Mouse (Mus musculus): Measurements from ENCODE around the gene Dtnb.
"Not testable (repeated sequence)": the region's sequence is repeated elsewhere in the genome, so short reads cannot be mapped to it uniquely, and the experiment has no call there.

Gene Dtnb

DNA sequence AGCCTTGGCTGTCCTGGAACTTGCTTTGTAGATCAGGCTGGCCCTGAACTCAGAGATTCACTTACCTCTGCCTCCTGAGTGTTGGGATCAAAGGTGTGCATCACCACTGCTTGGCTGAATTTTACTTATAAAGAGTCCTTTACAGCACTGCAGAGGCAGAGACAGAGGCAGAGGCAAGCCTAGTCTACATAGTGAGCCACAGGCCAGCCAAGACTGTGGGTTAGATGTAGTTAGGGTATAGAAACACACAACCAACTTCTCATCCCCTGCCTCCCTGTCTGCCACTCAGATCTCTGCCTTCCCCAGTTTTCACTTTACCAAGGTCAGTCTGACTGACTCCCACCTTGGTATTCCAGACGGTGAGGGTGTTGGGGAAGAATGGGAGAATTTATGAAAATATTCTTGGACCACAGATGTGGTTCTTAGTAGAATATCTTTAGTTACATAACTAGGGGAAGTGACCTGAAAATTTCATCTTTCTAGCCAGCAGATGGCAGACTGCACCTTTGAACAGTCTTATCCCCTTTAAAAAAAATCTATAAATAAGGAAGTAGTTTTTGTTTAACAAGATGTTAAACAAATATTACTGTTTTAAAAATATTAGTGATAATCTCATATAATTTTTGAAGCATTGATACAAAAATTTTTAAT, 88.9 kb downstream of the Dtnb start:
- DNase-seq (ENCODE audit: extremely low spot score, low spot score): no peak

DNA sequence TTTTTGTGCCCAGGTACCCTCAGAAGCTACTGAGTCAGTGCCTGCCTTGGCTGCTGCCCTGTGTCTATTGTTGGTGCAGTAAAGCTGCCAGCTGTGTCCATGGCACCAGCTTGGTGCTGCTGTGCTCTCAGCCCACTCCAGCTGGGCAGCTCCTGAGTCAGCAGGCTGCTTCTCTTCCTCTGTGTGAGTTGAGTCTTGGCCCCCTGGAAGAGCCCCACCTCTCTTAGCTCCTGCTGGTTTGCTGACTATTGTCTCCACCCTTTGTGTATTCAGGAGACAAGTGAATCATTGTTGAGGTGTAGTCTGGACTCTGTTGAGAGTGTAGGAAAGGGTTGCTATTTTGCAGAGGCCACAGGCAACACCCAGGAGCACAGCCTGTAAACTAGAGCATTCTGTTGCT, 90.5 kb downstream of the Dtnb start:
- no peak for DNase-seq (ENCODE audit: extremely low spot score, low spot score)

DNA sequence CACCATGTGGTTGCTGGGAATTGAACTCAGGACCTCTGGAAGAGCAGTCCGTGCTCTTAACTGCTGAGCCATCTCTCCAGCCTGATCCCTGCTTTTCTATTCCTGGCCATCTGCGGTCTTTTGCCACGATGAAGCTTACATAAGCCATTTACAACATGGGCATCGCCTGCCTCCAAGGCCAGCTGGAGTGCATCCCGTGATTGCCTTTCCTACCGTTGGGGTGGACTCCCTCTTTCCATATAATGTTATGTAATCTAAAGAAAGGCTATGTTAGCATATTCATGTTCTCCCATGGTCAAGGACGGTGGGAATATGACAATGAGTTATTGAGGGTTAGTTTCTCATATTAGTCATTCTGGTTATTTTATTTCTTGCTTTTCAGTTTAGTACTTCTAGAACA, 91.2 kb downstream of the Dtnb start:
- DNase-seq (ENCODE audit: extremely low spot score, low spot score): no peak

DNA sequence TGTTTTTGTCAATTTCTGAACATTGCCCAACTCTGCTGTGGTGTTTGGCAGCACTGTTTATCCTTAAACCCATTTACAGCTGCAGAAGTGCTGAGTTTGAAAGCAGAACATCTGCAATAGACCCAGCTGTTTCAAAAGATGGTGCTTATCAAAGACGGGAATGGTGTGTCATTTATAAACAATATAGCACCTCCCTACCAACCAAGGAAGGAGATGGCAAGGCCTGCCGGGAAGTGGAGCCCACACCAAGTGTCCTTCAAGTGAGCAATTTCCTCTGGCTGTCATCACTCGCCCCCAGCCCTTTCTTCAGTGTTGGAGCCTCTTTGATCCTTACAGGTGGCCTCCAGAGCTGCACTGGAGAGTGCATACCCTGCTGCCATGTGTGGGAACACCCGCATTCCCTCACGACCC, 97.8 kb downstream of the Dtnb start:
- no peak for DNase-seq (ENCODE audit: extremely low spot score, low spot score)

DNA sequence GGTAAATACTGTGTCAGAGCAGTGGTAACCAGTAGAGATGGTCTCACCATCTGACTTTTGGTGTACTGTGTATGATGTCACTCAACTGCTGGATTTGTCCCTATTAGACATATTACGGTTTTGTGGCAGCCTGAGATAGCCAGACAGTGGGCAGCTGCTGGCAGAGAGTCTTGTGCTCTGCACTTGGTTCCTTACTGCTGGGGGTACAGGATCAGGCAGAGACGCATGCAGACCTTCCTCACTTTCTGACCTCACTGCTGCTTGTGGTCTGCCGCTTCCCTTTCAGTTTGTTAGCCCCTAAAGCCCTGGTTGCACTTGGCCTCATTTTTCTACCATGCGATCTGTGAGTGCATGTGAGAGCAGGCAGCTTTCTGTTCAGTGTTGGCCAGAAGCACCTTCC, 98.9 kb downstream of the Dtnb start:
- DNase-seq (ENCODE audit: extremely low spot score, low spot score): no peak

DNA sequence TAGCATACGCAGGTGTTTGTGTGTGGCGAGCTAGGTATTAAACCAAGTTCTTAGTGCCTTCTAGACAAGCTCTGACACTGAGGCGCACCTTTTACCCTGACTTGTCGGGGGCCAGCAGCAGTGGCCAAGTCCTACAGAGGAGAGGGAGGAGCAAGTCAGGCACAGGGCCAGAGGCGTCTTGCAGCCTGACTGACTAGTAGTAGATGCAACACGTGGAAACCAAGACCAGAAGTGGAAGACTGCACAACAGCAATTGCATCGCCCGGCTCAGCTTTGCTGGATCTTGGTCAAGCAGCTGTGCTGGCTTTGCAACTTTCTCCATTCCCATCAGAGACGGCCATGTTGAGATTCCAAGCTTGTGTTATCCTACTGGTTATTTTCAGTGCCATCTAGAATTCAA, 100.6 kb downstream of the Dtnb start:
- DNase-seq (ENCODE audit: extremely low spot score, low spot score): no peak

DNA sequence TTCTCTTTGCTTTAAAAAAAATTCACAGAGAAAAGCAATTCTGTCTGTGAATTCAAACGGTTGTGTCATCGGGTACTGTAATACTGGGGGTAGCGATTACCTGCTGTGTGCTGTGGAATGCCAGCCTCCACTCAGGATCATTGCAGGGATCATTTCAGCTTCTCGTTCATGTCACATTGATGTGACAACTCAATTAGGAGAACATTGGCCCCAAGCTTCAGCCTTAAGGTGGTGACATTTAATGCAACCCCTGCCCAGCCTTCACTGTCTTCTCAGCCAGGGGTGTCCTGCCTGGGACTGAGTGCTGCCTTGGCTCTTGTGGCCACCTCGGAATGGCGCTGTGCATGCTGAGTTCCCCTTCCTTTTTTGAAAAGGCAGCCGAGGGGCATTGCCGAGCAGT, 101.7 kb downstream of the Dtnb start:
- no peak for DNase-seq (ENCODE audit: extremely low spot score, low spot score)

DNA sequence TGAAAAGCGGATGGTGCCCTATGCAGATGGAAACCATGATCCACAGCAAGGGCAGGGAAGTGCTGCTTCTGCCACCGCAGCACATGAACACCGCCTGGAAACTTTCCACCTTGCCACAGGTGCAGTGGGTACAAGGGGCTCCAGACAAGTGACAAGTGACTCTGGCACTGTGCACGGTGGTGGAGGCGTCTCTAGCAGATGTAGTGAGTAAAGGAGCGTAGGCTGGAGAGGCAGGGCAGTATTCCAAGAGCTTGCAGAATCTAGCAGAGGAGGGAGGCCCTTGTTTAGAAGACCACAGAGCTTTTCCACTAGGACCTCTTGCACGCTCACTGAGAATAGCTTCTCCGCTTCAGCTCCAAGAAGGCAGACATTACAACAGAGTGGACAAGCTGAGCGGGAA, 102.7 kb downstream of the Dtnb start:
- DNase-seq (ENCODE audit: extremely low spot score, low spot score): no peak

DNA sequence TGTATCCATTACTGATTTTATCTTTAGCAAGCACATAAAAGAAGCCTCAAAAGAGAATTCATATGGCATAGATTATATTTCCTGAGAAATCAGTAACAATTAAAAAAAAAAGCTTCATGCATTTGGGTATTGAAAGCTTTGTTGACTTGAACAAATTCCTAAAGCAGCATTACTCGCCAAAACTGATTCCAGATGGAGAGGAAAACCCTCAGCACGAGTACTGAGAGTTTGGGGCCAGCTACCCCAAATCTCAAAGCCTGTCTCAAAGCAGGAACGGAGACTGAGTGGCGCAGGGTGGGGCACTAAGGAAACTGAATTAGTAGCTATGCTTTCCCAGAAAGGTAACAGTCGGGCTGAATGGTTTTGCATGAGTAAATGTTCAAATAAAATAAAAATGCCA, 108.5 kb downstream of the Dtnb start:
- no peak for DNase-seq (ENCODE audit: extremely low spot score, low spot score)

DNA sequence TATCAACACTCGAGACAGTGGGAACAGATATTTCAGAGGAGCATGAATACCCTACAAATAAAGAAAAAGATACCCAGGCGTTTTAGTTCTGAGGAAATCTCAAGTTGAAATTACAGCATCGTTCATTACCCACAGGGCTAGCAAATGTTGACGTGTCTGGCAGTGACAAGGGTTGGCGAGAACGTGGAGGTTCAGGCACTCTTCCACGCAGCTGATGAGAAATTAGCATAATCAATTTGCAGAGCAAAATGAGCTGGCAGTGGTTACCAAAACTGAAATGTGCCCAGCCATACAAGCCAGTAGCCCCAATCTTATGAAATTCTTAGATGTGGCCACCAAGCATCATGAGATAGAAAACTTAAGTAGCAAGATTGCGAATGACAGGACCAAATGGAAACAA, 110.9 kb downstream of the Dtnb start:
- DNase-seq (ENCODE audit: extremely low spot score, low spot score): no peak

DNA sequence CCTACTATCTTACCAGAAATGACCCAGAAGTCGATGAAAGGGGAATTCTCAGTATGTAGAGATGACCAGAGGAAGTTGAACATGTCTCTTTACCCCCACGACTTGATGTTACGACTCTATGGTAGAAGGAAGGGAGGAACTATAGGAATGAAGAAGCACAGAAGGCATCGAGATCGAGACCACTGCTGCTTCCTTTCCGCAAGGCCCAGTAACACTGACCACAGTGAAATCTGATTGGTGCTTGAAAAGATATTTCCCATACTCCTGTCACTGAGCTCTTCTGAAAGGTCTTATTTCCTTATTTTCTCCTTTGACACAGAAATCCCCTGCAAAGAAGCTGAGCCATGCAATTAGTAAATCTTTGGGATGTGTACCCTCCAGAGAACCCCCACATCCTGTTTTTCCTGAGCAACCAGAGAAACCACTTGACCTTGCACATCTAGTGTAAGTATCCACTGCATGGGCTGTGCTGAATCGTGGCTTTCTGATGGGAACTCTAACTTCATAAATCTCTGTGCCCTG, 114.3 kb downstream of the Dtnb start:
- no peak for DNase-seq (ENCODE audit: extremely low spot score, low spot score)

DNA sequence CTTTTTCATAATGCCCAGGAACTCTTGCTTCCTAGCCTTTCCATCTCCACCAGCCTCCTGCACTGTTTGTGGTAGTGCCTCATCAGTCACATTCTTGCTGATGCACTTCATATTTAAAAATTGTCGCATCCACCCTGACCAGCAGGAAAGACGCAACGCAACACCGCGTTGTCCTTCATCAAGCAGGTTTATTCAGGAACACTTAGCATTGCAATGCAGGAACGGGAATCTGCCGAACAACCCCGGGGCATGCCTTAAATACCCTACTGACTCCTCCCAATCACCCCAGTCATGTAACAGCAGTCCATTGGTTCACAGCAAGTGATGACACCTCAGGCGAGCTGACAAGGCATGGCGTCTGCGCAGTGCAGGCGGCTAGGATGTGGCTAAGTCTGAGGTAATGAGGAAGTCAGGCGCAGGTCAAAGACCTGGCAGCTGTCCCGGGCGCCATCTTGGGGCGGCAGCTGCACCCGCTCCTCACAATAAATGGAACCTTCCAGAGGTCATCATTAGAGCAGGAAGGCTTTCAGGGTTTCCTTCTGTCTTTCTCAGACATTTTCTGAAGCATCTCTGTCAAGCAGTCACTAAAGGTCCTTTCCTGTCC, 118.8 kb downstream of the Dtnb start:
- not testable (repeated sequence) for DNase-seq (ENCODE audit: extremely low spot score, low spot score)

DNA sequence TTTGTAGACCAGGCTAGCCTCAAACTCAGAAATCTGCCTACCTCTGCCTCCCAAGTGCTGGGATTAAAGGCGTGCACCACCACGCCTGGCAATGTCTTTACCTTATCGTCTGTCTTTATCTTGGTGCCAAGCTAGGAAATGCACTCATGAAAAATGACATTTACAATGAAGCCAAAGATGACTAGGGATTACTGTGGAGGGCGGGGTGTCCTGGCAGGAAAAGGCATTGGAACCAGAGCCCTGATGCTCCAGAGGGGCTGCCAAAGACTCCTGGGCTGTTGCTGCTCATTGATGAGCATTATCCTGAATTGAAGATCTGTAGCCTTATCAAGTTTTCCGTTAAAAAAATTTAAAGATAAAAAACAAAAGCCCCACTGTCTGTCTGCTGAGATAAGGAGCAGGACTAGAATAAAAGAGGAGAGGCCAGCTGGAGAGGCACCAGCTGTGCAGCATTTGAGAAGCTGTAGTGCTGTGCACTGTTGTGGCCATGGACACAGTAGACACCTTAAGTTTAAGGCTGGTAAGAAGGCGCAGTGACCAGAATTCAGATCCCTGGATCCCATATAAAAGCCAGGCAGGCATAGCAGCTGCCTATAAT, 120.7 kb downstream of the Dtnb start:
- DNase-seq (ENCODE audit: extremely low spot score, low spot score): no peak

DNA sequence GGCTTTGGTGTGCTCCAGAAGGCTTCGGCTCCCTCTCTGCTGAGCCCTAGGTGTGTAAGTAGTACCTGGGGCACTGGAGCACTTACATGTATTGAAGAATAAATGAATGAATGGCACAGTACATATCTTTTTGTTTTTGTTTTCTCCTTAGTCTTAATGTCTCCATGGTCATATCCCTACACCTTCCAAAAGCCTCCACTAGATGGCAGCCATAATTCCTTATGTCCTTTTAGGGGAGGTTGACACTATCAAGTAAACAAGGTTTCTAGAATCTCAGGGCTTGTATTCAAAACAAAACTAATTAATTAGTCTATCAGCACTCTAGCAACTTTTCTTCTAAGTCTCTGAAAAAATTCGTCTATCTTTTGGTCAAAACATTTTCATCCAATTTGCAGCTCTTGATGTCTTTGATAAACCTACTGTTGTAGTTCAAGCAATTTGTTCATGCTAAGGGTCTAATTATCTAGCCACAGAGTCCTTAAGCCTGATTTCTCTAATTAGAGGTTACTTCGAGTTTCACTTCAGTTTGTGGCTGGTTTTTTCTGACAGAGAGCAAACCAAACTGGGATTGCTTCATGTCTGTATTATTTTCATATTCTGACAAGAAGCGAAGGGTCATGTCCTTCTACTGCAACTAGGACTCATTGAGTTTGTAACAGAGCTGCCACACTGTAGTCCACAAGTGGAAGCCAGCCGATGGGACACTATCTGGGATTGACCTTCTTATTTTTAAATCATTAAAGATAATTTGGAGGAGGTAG, 123.7 kb downstream of the Dtnb start:
- no peak for DNase-seq (ENCODE audit: extremely low spot score, low spot score)

DNA sequence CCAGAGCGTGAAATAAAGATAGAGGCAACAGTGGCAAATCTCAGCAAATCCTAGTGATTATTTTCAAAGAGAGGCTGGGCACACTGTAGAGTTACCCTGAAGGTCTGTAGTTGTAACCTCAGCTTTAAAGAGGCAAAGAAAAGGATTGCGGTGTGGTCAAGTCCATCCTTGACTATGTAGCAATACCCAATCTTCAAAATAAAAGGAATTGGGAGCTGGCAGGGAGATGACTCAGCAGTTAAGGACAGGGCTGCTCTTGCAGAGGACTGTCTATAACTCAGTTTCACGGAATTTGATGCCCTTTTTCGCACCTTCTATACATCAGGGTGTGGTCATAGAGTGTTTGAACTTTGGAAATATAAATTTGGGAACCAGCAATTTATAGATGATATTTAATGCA, 128.3 kb downstream of the Dtnb start:
- no peak for DNase-seq (ENCODE audit: extremely low spot score, low spot score)

DNA sequence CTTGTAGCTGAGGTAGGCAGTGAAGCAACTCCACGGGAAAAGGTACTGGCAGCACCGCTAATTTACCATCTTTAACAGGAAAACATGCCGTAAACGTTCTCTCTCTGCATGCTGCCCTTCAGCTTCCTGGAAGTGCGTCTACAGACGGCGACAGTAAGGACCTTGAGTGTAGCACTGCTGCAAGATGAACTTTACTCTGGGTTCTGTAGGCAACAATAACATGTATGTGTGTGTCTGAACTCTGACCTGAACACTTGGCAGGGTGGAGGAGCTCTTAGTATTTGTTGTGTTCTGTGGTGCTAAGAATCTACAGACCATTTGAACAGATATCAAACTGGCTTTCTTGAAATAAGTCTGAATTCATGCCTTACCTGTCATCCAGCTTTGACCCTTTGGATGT, 130.7 kb downstream of the Dtnb start:
- DNase-seq (ENCODE audit: extremely low spot score, low spot score): no peak

DNA sequence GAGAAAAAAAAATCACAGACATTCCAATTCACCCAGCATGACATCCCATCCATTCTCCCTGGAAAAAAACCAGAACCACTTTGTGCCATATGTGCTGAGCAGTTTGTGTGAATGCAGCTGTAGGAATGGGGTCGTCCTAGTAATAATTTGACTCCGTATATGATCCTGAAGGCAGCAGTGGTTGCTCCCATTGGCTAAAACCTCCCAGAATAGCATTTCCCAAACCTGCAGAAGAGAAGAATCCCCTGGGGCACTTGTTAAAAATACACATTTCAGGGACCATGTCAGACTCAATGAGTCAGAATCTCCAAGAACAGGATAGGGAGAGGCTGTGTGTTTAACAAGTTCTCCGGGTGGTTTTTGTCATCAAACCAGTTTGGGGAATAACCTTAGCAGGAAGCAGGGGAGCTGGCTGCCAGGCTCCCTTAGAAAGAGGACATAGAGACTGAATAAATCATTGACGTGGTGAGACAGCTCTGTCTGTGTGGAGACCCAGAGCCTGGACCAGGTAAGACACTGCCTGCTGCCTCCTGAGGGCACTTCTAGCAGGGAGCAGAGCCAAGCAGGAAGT, 147.1 kb downstream of the Dtnb start:
- no peak for DNase-seq (ENCODE audit: extremely low spot score, low spot score)

DNA sequence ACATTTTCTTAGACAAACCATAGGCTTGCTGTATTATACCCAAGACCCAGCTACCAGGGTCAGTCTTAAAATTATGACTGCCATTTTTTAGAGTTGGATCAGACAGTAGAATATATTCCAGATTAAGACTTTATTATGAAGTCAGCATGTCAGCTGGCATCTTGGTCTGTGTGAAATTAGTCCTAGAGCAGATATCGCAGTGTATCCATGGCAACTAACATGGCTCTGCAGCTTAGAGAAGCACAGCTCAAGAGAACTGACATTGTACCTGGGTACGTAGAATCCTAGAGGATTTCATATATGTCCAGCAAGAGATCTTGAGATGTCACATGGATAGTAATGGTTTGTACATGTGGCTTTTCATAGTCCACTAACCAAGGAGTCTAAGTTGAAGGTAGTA, 148.3 kb downstream of the Dtnb start:
- DNase-seq (ENCODE audit: extremely low spot score, low spot score): no peak

DNA sequence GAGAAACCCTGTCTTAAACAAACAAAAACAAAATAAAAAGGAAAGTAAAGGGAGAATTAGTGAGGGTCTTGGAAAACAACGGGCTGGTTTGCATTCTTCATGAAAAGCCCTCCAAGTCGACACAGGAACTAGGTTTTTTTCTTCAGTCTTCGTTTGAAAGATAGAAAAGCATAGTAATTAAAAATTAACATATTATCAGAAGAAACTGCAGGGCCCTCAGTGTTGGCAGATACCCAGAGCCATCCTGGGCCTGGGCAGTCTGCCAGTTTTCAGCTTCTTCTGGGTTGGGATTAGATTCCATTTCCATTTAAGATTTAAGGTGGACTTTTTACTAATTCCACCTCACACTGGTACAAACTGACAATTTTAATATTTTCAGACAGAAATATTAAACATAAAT, 151.6 kb downstream of the Dtnb start:
- DNase-seq (ENCODE audit: extremely low spot score, low spot score): no peak

DNA sequence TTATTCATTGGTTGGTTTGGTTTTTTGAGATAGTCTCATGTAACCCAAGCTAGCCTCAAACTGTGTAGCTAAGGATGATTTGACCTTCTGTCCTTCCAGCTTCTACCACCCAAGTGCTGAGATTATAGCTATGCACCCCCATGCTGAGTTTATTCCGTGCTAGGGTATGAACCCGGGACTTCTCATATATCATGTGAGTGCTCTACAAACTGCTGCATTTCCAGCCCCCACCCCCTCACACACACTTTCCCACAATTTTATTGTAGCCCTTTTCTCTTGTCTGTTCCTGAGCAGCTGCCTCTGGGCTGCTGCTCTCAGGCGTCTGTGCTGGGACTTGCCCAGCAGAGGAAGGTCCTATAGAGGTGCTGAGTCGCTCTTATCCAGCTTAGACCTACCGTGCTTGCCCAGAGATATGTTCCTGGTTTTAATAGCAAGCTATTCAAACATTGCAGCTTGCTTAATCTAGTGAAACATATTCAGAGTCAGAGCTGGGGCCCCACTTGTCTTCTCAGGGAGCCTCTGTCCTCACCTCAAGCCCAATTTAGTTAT, 152.7 kb downstream of the Dtnb start:
- no peak for DNase-seq (ENCODE audit: extremely low spot score, low spot score)

DNA sequence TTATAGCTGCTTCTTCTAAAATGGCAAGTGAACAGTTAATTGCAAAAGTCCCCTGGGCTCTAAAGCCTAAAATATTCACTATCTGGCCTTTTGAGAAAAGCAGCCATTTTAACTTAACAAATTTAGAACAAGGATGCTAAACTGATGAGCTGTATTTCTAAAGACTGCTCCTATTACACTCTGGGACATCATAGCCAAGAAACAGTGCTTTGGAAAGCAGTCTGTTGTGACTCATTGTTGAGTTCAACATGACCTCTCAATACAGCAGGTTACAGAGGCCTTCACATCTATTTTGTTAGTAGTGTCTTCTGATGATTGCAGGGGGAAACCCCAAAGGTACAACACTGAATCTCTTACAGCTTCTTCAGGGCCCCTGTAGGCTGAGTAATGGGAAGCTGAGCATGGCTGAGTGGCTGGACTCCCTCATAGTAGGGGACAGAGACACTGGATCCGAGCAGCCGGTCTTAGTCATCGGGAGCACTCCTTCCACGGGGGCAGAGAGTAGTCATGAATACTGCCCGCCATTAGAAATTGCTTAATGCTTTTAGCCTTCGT, 157.4 kb downstream of the Dtnb start:
- DNase-seq (ENCODE audit: extremely low spot score, low spot score): no peak
